In genomic region chr9:78340324-78340723, GRCm38 (mm10) we compare ENCODE assay signal across 9 mouse cellular contexts. TPM values are rescaled to one million over a fixed set of nuclear protein-coding genes. Genes with fewer than 3 reads are reported as not detected.
A peak's percentile ranks its signal among the peaks of the same experiment; 100 is the strongest.
DNase-seq lines count a peak whose midpoint lies in the region; ATAC-seq and TF ChIP-seq lines count a peak whose summit lies in the region.
"Not testable (repeated sequence)": the region's sequence is repeated elsewhere in the genome, so short reads cannot be mapped to it uniquely, and the experiment has no call there.
"Had no signal": no experiment of that assay in that cellular context is flagged by ENCODE, and none has a peak within 500 bp of the region (broad histone marks: within the 10 kb centered on the region; RNA-seq: fewer than 3 reads in every experiment).

No protein-coding gene starts in this region.

- H3K27me3 ChIP-seq in kidney, embryonic 14.5 days (ENCODE audit: control insufficient read depth, insufficient read depth, low read length); liver, embryonic 11.5 days (replicated peaks; ENCODE audit: control insufficient read depth, insufficient read depth, low read length); stomach, postnatal 0 days (ENCODE audit: control insufficient read depth, insufficient read depth, low read length): not testable (repeated sequence)

- DNase-seq in A20 (ENCODE audit: low read depth, low spot score), result peak; percentile 49
- DNase-seq in adrenal gland, postnatal 14 days, result peak; percentile 57
- DNase-seq in embryo, embryonic 10 days (ENCODE audit: low spot score), result peak; percentile 64
- peak; percentile 42 for DNase-seq in liver, embryonic 11.5 days (ENCODE audit: low spot score)
- DNase-seq in naive thymus-derived CD4-positive, alpha-beta T cell, adult 2 months (ENCODE audit: low read depth), result peak; percentile 48
- peak; percentile 54 for DNase-seq in stomach, postnatal 0 days (ENCODE audit: low spot score)

- H3K27ac ChIP-seq in kidney, embryonic 14.5 days (ENCODE audit: low read depth, low read length); liver, embryonic 11.5 days (ENCODE audit: low read depth, low read length); stomach, postnatal 0 days (replicated peaks): not testable (repeated sequence)

- not testable (repeated sequence) for H3K9me3 ChIP-seq in kidney, embryonic 14.5 days (ENCODE audit: control insufficient read depth, low read length); liver, embryonic 11.5 days (ENCODE audit: control insufficient read depth, low read length); stomach, postnatal 0 days (ENCODE audit: control insufficient read depth, low read length)

- H3K4me3 ChIP-seq in kidney, embryonic 14.5 days (ENCODE audit: low read length); liver, embryonic 11.5 days (ENCODE audit: low read depth, low read length); stomach, postnatal 0 days (ENCODE audit: low read depth, low read length): not testable (repeated sequence)

- not testable (repeated sequence) for H3K4me1 ChIP-seq in kidney, embryonic 14.5 days (ENCODE audit: control insufficient read depth, insufficient read depth, low read length); liver, embryonic 11.5 days (replicated peaks; ENCODE audit: control insufficient read depth, insufficient read depth, low read length); stomach, postnatal 0 days (replicated peaks; ENCODE audit: control insufficient read depth, insufficient read depth)

- H3K36me3 ChIP-seq in kidney, embryonic 14.5 days (ENCODE audit: control insufficient read depth, insufficient read depth, low read length); liver, embryonic 11.5 days (ENCODE audit: control insufficient read depth, insufficient read depth, low read length); stomach, postnatal 0 days (ENCODE audit: control insufficient read depth, insufficient read depth, low read length): not testable (repeated sequence)

- not testable (repeated sequence) for H3K4me2 ChIP-seq in kidney, embryonic 14.5 days (replicated peaks; ENCODE audit: low read depth, low read length); liver, embryonic 11.5 days; stomach, postnatal 0 days (replicated peaks; ENCODE audit: low read depth)

- WGBS in kidney, embryonic 14.5 days, result 21% methylated on average over 8 of the region's 8 CpGs
- 12% methylated on average over 8 of the region's 8 CpGs for WGBS in liver, embryonic 11.5 days
- WGBS in stomach, postnatal 0 days, result 14% methylated on average over 8 of the region's 8 CpGs

- ATAC-seq in granulocyte monocyte progenitor cell, adult 5-6 weeks (replicated peaks; ENCODE audit: poor library complexity, severe bottlenecking), result peak; percentile 62
- ATAC-seq in kidney, embryonic 14.5 days (ENCODE audit: low FRiP score, low TSS enrichment), result peak; percentile 29; the same call in 1 of the 2 replicates
- ATAC-seq in liver, embryonic 11.5 days (replicated peaks; ENCODE audit: low FRiP score); stomach, postnatal 0 days (ENCODE audit: low FRiP score, low TSS enrichment): not testable (repeated sequence)

- peak; percentile 83 for TF ChIP-seq CTCF in stomach, postnatal 0 days (IDR thresholded peaks at IDR 0.05; ENCODE audit: low read depth)

- not testable (repeated sequence) for TF ChIP-seq EP300 in stomach, postnatal 0 days (optimal IDR thresholded peaks at IDR 0.05)

- not testable (repeated sequence) for H3K9ac ChIP-seq in kidney, embryonic 14.5 days (ENCODE audit: low read depth, low read length); liver, embryonic 11.5 days (ENCODE audit: low read depth, low read length); stomach, postnatal 0 days (ENCODE audit: low read length)

RNA-seq across cellular contexts. Expression of gene Omt2b, which starts 12.9 kb away (rescaled TPM):
- not detected in 2 replicates for total RNA-seq in adrenal gland, postnatal 14 days (2021)
- not detected in 2 replicates for total RNA-seq in granulocyte monocyte progenitor cell, adult 5-6 weeks (2014; fragmentation: Nextera tagmentation)
- not detected in 2 replicates for total RNA-seq in granulocyte monocyte progenitor cell, adult 5-6 weeks (2017)
- not detected in 2 replicates for polyA plus RNA-seq in kidney, embryonic 14.5 days (2014; fragmentation: Nextera tagmentation; extraction: Ambion mirVana)
- polyA plus RNA-seq in liver, embryonic 11.5 days (2014; fragmentation: Nextera tagmentation; extraction: Ambion mirVana), result not detected in 2 replicates
- not detected in 2 replicates for polyA plus RNA-seq in stomach, postnatal 0 days (2015; fragmentation: Nextera tagmentation; extraction: Ambion mirVana)
- total RNA-seq: gastrocnemius, adult 8-10 months had no signal

RNA-seq across cellular contexts. Expression of gene Gsta2, which starts 15.3 kb away (rescaled TPM):
- total RNA-seq in adrenal gland, postnatal 14 days (2021), result 3.3 TPM in 1 of 2 replicates, not detected in the other
- not detected in 2 replicates for total RNA-seq in granulocyte monocyte progenitor cell, adult 5-6 weeks (2014; fragmentation: Nextera tagmentation)
- total RNA-seq in granulocyte monocyte progenitor cell, adult 5-6 weeks (2017), result not detected in 2 replicates
- 2.6 and 3.6 TPM in 2 replicates for polyA plus RNA-seq in kidney, embryonic 14.5 days (2014; fragmentation: Nextera tagmentation; extraction: Ambion mirVana)
- polyA plus RNA-seq in liver, embryonic 11.5 days (2014; fragmentation: Nextera tagmentation; extraction: Ambion mirVana), result not detected in 2 replicates
- 69.4 and 82.2 TPM in 2 replicates for polyA plus RNA-seq in stomach, postnatal 0 days (2015; fragmentation: Nextera tagmentation; extraction: Ambion mirVana)
- total RNA-seq: gastrocnemius, adult 8-10 months had no signal

RNA-seq across cellular contexts. Expression of gene Omt2a, which starts 25.7 kb away (rescaled TPM):
- not detected in 2 replicates for total RNA-seq in adrenal gland, postnatal 14 days (2021)
- not detected in 2 replicates for total RNA-seq in granulocyte monocyte progenitor cell, adult 5-6 weeks (2014; fragmentation: Nextera tagmentation)
- total RNA-seq in granulocyte monocyte progenitor cell, adult 5-6 weeks (2017), result not detected in 2 replicates
- not detected in 2 replicates for polyA plus RNA-seq in kidney, embryonic 14.5 days (2014; fragmentation: Nextera tagmentation; extraction: Ambion mirVana)
- not detected in 2 replicates for polyA plus RNA-seq in liver, embryonic 11.5 days (2014; fragmentation: Nextera tagmentation; extraction: Ambion mirVana)
- not detected in 2 replicates for polyA plus RNA-seq in stomach, postnatal 0 days (2015; fragmentation: Nextera tagmentation; extraction: Ambion mirVana)
- total RNA-seq: gastrocnemius, adult 8-10 months had no signal

RNA-seq across cellular contexts. Expression of gene Dppa5a, which starts 27.7 kb away (rescaled TPM):
- total RNA-seq in adrenal gland, postnatal 14 days (2021), result not detected in 2 replicates
- not detected in 2 replicates for total RNA-seq in granulocyte monocyte progenitor cell, adult 5-6 weeks (2014; fragmentation: Nextera tagmentation)
- not detected in 2 replicates for total RNA-seq in granulocyte monocyte progenitor cell, adult 5-6 weeks (2017)
- not detected in 2 replicates for polyA plus RNA-seq in kidney, embryonic 14.5 days (2014; fragmentation: Nextera tagmentation; extraction: Ambion mirVana)
- polyA plus RNA-seq in liver, embryonic 11.5 days (2014; fragmentation: Nextera tagmentation; extraction: Ambion mirVana), result 0.64 TPM in 1 of 2 replicates, not detected in the other
- 1.2 and 2.1 TPM in 2 replicates for polyA plus RNA-seq in stomach, postnatal 0 days (2015; fragmentation: Nextera tagmentation; extraction: Ambion mirVana)
- total RNA-seq: gastrocnemius, adult 8-10 months had no signal

RNA-seq across cellular contexts. Expression of gene Ooep, which starts 38.2 kb away (rescaled TPM):
- total RNA-seq in adrenal gland, postnatal 14 days (2021), result not detected in 2 replicates
- total RNA-seq in granulocyte monocyte progenitor cell, adult 5-6 weeks (2014; fragmentation: Nextera tagmentation), result not detected in 2 replicates
- total RNA-seq in granulocyte monocyte progenitor cell, adult 5-6 weeks (2017), result not detected in 2 replicates
- 2.1 and 2.2 TPM in 2 replicates for polyA plus RNA-seq in kidney, embryonic 14.5 days (2014; fragmentation: Nextera tagmentation; extraction: Ambion mirVana)
- 0.12 and 0.16 TPM in 2 replicates for polyA plus RNA-seq in liver, embryonic 11.5 days (2014; fragmentation: Nextera tagmentation; extraction: Ambion mirVana)
- 0.81 and 0.90 TPM in 2 replicates for polyA plus RNA-seq in stomach, postnatal 0 days (2015; fragmentation: Nextera tagmentation; extraction: Ambion mirVana)
- total RNA-seq: gastrocnemius, adult 8-10 months had no signal

Comparison
In these comparisons a context has a peak if more than half of its experiments do, and no peak if none do; other contexts are left out.
1. RNA of gene Gsta2, which starts 15.3 kb away (polyA plus RNA-seq): 69.4 to 82.2 TPM in stomach, postnatal 0 days; 2.6 to 3.6 TPM in kidney, embryonic 14.5 days and not detected in liver, embryonic 11.5 days; every median in the first group is over 10 times any median in the second.
2. Peak in every context shown above with its lines, with median percentiles within 50 percentile points of each other: DNase-seq.